Mouse (Mus musculus): Measurements from ENCODE around the gene Coro7.
"Not testable (repeated sequence)": the region's sequence is repeated elsewhere in the genome, so short reads cannot be mapped to it uniquely, and the experiment has no call there.

Coro7 gene

DNA sequence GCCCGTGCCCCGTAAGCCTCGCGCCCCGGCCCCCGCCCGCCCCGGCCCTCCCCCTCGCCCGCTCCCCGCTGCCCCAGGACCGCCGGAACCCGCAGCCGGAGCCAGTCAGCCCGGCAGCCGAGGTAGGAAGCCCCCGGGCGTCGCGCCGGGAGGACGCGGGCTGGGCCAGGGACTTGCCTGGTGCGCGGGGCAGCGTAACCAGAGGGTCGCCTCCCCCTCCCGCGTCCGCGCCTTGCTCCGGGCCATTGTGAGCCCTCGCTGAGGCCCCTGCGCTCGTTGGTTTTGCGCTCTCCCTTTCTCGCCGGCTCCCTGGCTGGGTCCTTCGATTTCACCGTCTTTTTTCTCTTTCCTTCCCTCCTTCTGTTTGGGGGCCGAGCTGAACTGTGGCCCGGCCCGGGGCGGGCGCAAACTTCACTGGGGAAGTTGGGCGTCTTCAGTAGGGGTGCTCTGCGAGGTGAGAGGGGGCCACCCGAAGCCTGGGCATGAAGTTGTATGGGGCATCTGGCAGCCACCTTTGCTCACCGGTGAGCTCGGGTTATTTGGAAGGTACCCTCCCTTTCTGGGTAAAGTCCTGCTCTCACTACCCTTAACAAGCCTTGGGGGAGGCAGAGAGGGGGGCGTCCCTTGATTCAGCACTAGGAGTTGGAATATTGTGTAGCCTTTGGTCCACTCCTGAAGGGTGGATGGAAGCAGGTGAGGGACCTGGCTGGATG lies 84.6 kb downstream of the Coro7 start:
- no peak for DNase-seq (ENCODE audit: low spot score in 2 of 2)

DNA sequence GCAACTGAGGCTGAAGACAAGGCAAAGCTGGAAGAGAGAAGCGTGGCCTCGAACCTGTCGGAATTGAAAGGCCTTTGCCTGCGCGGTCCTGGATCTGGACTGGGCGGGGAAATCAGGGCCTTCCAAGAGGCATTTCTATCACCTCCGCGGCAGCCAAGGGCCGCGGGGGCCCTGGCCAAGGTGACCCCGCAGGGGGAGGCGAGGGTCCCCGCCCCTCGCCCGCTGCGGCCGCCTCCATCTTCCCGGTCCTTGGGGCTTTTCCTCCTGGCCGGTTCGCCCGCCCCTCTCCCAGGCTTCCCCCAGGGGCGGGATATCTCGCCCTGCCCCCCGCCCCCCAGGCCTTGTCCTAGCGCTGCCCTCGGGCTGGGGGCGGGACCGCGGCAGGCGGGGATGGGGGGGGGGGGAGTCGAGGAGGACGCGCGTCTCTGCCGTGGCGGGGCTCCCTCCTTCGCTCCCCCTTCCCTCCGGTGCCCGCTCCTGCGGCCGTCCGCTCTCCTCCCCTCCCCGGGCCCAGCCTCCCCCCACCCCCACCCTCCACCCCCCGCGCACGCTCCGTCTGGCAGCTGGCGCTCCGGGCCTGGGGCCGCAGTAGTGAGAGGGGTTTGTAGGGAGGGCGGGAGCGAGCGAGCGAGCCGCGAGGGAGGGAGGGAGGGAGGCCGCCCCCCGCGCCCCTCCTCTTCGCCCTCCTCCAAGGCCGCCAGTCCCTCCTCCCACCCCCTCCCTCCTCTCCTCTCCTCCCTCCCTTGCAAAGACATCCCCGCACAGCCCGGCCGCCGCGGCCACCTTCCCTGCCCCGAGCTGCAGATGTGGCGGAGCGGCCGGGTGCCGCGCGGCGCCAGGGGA lies 85.4 kb downstream of the Coro7 start, which contains the start of gene Glis2:
Glis2 (plus strand) TSS at position 743 of the 843 bp plus-strand sequence.
- DNase-seq (ENCODE audit: low spot score in 2 of 2): peak in 1 of 2 experiments; percentile 32

DNA sequence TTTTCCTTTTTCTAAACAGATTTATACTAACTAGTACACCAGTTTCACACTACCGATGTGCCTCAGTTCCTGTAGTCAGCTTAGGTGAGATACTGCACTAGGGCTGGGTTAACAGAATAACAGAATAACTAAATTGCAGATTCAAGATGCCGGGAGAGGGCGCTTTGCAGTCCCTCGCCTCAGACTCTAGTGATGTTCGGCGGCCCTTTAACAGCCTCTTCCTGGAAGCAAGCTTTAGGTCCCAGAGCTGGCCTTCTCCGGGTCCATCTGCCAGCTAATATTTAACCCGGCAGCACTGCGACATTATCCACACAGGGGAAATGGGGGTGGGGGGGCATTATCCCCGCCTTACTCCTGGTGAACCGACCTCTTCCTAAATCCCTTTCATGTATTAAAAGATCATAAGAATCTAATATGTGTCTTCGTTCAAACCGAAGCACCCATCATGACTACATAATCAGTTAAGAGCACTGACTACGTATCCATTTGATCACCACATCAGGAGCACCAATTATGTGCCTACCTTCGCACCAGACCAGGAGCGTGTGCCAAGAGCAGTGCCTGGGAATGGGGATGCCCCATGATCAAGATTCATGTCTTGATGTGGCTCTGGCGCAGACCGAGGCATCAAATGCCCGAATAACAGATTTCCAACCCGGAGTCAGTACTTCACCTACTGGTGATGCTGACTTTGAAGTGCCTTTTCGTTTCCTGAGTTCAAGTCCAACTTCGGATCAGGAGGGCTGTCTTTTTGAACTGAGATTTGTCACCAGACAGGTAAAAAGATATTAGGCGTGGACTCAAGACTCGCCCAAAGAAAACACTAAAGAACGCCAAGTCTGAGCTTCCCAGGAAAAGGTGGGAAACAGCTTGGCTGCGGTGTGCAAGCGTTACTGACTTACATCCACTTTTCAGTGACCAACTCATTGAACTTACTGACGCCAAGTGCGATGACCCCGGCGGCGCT lies 86.4 kb downstream of the Coro7 start:
- DNase-seq (ENCODE audit: low spot score in 2 of 2): no peak

DNA sequence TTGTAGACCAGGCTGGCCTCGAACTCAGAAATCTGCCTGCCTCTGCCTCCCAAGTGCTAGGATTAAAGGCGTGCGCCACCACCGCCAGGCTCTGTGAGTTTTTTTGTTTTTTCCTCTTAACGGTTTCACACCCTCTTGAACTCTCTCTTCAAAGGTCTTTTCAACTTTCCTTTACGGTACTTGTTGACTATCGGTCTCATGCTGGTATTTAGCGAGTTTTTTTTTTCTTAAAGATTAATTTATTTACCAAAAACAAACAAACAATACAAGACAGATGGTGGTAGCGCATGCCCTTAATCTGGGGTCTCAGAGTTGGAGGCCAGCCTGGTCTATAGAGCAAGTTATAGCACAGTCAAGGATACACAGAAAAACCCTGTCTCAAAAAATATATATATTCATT lies 89.3 kb downstream of the Coro7 start:
- DNase-seq (ENCODE audit: low spot score in 2 of 2): no peak

DNA sequence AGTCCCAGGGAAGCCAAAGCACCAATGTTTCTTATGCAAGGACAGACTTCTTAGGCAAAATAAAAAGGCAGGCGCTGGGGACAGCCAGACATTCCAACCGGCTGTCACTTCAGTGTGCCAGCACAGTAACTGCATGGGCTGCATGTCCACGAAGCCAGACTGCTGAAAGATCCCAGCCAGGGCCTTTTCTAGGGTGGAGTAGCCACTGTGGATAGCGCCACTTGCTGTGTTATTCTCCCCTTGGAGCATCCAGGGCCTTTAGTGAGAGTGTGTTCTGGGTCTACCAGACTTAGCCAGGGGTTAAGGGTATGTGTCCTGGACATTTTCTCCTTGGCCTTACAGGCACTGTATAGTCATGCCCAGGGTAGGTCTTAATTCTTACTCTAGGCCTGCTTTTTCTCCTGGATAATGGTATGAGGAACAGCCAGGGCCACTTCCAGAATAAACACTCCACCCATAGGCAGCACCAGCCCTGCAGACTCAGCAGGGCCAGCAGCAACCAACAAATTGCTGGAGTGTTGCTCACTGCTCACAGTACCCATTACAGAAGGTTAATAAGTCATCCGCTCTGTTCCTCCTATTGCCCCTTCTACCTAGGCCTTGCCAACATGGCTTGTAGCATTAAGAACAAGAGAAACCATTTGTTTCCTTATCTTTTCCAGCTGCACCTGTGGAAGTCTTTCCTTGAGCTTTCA lies 91.9 kb downstream of the Coro7 start:
- no peak for DNase-seq (ENCODE audit: low spot score in 2 of 2)

DNA sequence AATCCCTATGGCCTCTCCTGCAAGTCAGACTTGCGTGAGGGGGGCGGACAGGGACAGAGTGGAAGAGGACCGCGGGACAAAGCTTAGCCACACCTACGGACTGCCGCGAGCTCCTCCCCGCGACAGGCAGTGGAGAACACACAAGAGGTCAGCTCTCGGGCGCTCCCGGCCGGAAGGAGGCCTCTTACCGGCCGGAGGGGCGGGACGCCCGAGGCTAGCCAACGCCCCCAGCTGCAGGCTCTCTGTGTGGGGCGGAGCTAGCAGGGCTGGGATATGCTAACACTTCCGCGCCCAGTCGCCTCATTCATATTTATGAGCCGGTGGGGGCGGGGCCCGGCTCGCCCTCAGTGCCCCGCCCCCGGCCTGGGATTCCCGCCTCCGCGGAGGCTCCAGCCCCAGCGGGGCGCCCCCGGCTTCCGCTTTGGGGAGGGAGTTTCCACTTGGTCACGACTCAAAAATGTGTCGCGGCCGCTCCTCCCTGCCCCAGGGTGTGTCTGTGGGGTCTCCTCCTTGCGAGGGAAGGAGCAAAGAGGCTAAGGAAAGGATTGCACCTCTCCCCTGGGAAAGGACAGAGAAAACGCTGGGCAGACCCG lies 93.0 kb downstream of the Coro7 start:
- peak; percentile 91 to 97 for DNase-seq (ENCODE audit: low spot score in 2 of 2)

DNA sequence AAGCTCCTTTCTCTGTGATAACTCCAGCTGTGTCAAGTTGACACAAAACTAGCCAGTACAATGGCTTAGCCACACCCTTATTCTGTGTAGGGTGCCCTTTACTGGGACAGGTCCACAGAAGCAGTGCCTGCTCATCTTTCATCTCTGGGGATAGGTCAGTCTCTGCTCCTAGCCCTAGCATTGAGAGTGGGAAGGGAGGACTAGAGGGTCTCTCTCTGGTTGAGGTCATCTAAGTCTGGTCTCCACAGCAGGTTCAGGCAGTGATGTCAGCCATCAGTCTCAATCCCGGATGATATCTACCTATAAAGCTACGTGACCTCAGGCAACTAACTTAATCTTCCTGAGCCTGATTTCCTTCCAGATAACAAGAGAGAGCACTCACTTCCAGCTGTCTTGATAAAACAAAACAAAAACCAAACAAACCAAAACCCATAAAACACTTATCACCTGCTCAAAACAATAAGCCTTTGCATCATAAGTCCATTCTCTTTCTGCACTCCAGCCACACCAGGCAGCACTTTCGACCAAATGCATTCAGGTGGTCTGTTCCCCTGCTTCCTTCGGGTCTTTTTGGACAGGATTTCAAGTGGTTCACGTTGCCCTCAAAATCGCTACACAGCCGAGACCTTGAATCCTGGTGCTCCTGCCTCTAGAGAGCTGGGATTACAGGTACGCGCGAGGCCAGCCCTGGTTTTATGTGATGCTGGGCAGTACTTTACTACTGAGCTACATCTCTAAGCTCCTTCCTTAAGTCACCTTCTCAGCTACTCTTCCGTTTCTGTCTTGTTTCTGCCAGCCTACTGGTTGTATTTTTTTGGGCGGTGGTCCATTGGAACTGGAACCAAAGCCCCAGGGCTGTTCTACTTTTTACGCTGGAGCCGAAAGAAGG lies 93.7 kb downstream of the Coro7 start:
- DNase-seq (ENCODE audit: low spot score in 2 of 2): no peak

DNA sequence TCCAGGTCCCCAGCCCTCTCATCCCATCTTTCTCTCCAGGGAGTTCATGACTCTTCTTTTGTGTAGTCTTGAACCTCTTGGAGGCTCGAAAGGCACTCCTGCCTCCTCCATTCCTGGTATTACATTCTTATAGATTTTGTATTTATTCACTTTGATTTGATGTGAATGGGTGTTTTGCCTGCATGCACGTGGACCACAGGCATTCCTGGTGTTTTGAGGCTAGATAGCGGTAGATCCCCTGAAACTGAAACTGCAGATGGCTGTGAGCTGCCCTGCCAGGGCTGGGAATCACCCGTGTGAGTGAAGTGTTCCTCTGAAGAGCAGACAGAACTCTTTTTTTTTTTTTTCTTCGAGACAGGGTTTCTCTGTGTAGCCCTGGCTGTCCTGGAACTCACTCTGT lies 95.1 kb downstream of the Coro7 start:
- DNase-seq (ENCODE audit: low spot score in 2 of 2): no peak

DNA sequence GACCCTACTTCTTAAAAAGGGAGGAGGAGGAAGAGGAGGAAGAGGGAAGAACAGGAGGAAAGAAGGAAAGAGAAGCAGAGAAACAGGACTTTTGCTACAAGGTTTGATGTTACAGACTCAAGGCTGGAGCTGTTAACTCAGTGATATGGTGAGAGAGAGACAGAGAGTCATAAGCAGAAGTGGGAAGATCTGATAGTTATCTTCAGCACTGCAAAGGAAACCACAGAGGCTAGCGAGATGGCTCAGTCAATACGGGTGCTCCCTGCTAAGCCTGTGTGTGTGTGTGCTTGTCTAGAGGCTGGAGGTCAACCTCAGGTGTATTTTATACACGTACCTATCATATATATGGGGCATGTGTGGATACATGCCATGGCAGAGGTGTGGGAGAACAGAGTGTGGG lies 95.8 kb downstream of the Coro7 start:
- DNase-seq (ENCODE audit: low spot score in 2 of 2): no peak

DNA sequence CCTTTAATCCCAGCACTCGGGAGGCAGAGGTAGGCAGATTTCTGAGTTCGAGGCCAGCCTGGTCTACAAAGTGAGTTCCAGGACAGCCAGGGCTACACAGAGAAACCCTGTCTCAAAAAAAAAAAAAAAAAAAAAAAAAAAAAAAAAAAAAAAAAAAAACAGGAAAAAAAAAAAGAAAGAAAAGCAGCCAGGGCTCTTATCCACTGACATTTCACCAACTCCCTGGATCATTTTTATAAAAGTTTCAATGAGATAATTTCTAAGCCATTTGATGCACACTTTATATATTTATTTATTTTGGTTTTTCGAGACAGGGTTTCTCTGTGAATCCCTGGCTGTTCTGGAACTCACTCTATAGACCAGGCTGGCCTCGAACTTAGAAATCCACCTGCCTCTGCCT lies 98.4 kb downstream of the Coro7 start:
- not testable (repeated sequence) for DNase-seq (ENCODE audit: low spot score in 2 of 2)

DNA sequence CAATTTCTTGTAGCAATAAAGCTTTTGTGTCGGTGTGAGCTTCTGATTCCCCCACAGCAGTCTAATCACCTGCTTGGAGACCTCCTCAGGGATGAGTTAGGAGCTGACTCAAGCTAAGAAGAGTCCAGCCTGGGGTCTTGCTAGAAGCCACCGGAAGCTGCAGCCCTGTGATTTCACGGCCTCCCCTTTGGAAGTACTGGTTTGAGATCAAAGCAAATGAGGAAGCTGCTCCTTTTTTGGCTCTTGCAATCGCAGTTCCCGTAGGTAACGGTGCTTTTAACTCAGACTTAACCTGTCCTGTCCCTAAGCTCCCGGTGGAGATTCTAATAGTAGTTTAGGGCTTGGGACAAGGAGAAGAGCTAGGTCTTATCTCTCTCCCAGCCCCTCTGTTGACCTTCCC lies 100.9 kb downstream of the Coro7 start:
- no peak for DNase-seq (ENCODE audit: low spot score in 2 of 2)

DNA sequence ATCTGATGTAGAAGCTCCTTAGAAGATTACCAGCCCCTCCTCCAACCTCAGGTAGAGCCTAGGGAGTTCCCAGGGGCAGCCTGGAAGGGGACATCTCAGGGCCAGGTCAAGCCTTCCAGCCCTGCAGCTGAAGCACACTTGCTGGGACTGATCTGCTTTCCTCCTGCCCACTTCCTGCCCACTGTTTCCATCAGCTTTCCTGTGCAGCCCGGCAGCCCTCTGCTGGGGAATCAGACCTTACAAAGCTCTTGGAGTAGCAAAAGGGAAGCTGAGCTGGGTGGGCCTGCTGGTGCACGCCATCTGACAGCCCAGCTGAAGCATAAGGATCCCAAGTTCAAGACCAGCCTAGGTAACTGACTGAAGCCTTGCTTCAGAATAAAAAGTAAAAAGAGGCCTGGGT lies 102.7 kb downstream of the Coro7 start:
- no peak for DNase-seq (ENCODE audit: low spot score in 2 of 2)

Data from urinary bladder, adult 18-20 months (tissue).